Mouse (Mus musculus) heart, adult 18-20 months (tissue): ENCODE results near the gene Lgals8. TPM values are rescaled to one million over a fixed set of nuclear protein-coding genes. Genes with fewer than 3 reads are reported as not detected.
A peak's percentile ranks its signal among the peaks of the same experiment; 100 is the strongest.
"Not testable (repeated sequence)": the region's sequence is repeated elsewhere in the genome, so short reads cannot be mapped to it uniquely, and the experiment has no call there.

Source experiments
- DNase-seq, 2 experiments: peaks; one replicate each; pipeline ENCODE4 v3.0.0; 2021 to 2022; ENCODE audit warnings: mixed read lengths in 1 of 2
- long read RNA-seq, 2 experiments: library from polyadenylated mRNA; stranded (forward); transcript quantifications; one replicate each; pipeline ENCODE4 v2.0.0; 2021
- total RNA-seq, 2 experiments: library from RNA; stranded (reverse); gene quantifications; 2 replicates each; pipeline ENCODE4 v1.2.3; 2021

Gene Lgals8
- 10 to 100 TPM; 33.8 to 40.0 TPM for total RNA-seq
- long read RNA-seq, experiment 1, transcript Lgals8-201 (10 exons, 2,736 nt): minor isoform, 7 of 27 reads
- long read RNA-seq, experiment 1, transcript Lgals8-202 (10 exons, 2,792 nt): major isoform, 13 of 27 reads
- long read RNA-seq, experiment 1, partial matches to known transcripts: 2 of 27 reads
- long read RNA-seq, experiment 1, other reads (novel, unspliced or antisense): 5 of 27 reads
- long read RNA-seq, experiment 2, transcript Lgals8-202 (10 exons, 2,792 nt): major isoform, 7 of 11 reads
- long read RNA-seq, experiment 2, partial matches to known transcripts: 1 of 11 reads
- long read RNA-seq, experiment 2, other reads (novel, unspliced or antisense): 1 of 11 reads

GRCm38 (mm10) chr13:12464844-12465243, at the start of gene Lgals8:
Lgals8 (minus strand) TSS chr13:12464944.
- no peak for DNase-seq

DNA sequence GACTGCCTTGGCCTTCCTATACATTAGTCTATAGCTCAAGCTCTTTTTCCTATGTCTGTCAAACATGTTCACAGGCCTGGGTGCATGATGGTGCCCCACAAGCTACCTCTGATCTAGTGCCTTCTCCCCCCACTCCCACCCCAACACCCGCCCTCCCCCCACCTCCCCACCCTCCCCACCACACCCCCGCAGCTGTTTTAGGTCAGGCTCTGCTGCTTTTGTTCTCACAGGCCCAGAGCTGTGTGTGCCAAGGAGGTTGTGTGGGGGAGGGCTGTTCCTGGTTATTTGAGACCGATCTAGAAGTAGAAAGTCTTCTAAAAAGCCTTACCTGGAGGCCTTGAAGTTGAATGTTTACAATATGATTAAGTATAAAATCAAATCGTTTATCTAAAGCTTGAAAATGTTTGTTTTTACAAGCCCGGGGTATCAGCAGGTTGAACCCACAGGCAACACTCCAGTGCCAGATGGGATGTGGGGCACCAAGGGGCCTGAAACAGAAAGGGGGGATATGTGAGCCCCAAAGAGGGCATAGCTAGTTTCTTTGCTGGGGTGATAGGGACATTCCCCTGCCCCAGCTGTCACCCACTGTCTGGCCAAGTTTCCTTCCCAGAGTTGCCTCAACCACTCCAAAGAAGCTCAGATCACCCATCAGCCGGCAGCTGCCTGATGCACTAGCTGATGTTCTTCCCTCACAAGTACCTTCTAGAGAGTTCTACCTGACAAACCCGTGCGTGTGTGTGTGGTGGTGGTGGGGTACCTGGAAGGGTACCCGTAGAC, 46.6 kb upstream of the Lgals8 start:
- no peak for DNase-seq

DNA sequence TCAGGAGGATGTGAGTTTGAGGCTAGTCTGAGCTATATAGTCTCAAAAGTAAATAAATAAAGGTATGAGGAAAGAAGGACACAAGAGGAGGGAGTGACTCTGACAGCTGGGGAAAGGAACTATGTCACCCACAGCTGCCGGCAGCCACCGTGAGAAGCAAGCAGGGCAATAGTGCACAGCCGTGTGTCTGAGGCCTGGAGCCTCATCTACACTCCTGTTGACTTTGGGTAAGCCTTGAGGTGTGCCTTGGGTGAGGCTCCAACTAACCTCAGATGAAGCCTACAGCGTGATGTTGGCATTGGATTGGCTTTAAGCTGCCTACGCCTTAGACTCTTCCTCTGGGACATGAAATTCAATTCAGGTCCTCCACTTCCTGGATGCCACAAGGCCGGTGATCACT, 45.3 kb upstream of the Lgals8 start:
- DNase-seq: no peak

- DNase-seq: no peak
Observed at GRCm38 (mm10) chr13:12507426-12507825, 42.7 kb upstream of the Lgals8 start.

DNA sequence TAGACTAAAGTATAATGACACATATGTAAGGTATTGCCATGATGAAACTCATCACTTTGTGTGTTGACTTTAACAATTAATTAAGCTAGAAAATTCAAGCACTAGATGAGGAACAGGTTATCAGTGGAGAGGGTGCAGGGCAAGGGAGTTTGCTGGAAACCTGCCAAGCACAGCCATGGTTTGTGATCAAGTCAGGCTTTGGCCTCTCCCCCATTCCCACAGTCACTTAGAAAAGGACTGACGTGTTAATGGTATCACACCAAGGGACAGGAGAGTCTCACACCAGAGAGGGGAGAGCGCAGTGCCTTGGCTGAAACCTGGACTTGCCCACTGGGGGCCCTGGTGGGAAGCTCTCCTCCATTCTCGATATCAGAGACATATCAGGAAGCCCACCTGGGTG, 40.6 kb upstream of the Lgals8 start:
- no peak for DNase-seq

GRCm38 (mm10) chr13:12503238-12503751, 38.6 kb upstream of the Lgals8 start:
- no peak for DNase-seq

GRCm38 (mm10) chr13:12502665-12503237, 38.0 kb upstream of the Lgals8 start:
- DNase-seq: no peak

GRCm38 (mm10) chr13:12499107-12499506, 34.4 kb upstream of the Lgals8 start:
- no peak for DNase-seq

DNA sequence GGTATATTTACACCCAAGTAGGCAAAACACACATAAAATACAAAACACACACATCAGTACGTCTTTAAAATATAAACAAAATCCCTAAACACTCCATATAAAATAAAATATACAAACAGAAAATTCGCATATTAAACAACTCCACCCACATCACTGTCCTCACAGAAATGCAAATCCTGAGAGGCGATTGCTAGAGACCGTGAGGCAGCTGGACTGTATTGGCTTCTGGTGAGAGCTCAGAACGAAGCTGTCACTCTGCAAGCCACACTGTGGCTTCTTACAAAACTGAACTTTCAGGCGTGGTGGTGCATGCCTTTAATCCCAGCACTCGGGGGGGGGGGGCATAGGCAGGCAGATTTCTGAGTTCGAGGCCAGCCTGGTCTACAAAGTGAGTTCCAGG, 33.1 kb upstream of the Lgals8 start:
- DNase-seq: no peak

DNA sequence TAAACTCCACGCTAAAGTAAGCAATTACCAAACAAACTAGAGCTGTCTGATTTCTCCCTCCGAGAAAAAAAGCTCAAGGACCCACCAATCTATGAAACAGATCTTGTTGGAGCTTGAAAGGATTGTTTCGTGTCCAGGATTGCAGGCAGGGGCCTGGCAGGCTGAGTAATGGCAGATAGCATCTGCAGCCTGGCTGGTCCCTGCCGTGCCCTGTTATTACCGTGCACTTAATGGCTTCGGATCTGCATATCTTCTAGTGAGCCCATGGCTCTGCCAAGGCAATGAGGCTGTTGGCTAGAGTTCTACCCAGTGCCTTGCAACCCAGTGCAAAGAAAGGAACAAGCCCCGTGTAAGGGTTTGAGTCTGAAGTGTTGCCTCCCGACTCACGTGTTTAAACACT, 30.0 kb upstream of the Lgals8 start:
- no peak for DNase-seq

DNA sequence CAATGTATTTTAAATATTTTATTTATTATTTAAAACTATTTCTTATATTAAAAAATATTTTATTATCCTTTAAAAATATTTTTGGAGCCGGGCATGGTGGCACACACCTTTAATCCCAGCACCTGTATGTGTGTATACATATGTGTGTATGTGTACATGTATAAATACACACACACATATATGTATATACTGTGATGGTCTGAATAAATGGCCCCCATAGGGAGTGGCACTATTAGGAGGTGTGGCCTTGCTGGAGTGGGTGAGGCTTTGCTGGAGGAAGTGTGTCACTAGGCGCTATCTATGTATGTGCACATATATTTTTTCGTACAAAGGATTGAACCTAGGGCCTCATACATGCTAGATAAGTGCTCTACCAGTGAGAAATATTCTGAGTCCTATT, 27.8 kb upstream of the Lgals8 start:
- no peak for DNase-seq

GRCm38 (mm10) chr13:12485640-12486039, 20.9 kb upstream of the Lgals8 start:
- no peak for DNase-seq

DNA sequence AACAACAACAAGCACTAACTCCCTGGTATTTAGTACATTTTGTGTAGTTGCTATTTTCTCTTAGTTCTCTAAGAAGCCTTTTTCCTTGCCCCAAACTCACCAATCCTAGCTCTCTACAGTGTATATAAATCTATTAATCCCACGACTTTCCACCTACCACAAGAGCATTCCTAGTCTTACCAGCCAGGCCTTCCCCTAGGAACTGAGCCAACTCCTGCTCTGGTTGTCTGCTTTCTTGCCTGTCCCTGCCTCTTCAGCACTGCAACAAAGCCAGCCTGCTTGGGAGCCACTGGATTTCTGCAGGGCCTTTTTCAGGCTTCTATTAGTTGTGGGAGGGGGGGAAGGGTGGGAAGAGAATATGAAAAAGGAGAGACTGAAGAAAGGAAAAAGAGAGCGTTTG, 20.5 kb upstream of the Lgals8 start:
- no peak for DNase-seq

DNA sequence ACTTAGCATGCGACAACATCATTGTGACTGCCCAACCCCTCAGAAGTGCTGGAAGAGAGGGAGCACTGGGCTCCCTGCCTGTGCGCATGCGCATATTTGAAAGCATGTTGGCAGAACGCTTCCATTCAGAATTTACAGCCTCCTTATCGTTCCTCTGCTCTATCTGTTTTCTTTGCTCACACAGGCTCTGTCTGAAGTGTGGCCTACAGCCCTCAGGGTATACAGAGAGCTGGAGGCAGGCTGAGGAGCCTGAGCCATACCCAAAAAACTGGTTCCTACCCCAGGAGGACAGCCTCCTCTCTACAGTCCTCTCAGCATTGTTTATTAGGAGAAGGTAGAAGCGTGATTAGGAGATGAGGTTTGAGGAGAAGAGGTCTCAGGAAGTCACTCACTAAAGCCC, 15.1 kb upstream of the Lgals8 start:
- DNase-seq: no peak

DNA sequence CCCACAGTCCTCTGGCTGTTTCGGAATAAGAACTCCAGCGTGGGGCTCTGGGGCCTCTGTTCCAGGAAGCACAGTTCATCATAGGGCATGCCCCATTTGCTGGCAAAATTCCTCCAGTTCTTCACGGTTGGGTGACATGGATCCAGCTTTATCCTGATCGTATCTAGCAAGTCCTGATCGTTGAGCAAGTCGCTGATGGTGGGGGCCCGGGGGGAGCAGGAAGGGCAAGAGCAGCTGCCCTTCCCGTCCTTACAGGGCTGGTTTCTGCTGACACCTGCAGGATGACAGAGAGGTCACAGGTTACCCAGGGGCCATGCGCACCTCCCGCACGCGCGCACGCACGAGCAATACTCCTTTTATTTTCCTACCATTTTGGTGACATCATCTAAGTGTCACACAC, 13.6 kb upstream of the Lgals8 start:
- no peak for DNase-seq

DNA sequence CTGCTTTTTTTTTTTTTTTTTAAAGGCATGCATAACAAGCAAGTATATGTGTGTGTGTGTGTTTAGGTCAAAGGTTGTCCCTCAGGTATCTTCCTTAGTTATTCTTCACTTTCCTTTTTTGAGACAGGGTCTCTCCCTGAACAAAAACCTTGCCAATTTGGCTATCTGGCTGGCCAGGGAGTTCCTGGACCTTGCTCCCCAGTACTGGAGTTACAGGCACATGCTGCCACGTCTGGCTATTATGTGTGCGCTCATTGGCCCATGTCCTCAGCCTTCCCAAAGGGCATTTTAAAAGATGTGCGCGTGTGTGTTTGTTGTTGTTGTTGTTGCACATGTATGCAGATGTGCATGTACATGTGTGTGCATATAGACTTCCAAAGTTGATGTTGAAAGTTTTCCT, 12.1 kb upstream of the Lgals8 start:
- DNase-seq: no peak

- no peak for DNase-seq
Observed at GRCm38 (mm10) chr13:12475239-12475638, 10.5 kb upstream of the Lgals8 start.

DNA sequence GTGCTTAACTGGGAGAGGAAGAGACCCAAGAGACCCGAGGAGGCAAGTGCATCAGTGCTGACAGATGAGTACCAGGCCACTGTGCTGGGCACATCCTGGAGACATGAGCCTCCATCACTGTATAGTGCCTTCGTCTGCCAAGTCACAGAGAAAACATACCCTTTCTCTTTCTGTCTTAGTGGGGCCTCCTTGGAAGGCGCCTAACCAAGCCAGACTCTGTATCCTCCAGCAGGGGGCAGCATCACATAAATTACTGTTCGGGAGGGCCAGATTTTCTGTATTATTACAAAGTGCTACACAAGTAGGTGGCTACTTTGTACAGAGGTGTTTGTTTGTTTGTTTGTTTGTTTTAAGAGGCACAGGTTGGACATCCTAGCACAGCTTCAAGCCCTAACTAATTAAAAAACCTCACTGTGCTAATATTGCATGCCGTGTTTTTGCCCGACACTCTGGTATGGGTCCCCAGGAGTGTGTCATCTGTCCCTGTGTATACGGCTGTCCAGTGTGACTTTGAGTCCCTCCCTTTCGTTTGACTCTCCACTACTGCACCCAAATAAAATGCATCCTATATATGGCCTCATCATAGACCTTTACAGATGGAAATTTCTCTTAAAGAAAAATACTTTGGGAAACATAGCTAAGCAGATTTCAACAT, 9.1 kb upstream of the Lgals8 start:
- DNase-seq: peak; percentile 65 to 90

DNA sequence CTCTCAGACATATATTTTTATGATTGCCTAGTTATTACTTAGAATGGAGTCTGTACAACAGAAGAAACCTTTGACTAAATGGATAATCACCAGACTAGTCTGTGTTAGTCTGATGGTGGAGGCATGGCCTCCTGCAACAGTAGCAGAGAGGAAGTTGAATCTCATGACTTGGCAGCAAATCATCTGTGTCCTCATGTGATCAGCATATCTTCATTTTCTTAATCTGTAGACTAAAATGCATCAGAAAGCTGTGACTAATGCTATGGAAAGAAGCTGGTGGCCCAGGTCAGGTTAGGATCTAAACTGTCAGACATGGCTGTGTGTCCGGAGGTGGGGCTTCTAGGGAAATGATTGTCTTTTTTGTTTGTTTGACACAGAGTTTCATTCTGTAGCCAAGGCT, 3.7 kb upstream of the Lgals8 start:
- DNase-seq: peak; percentile 24 to 43

GRCm38 (mm10) chr13:12464159-12464558, 585 bp downstream of the Lgals8 start:
- not testable (repeated sequence) for DNase-seq

DNA sequence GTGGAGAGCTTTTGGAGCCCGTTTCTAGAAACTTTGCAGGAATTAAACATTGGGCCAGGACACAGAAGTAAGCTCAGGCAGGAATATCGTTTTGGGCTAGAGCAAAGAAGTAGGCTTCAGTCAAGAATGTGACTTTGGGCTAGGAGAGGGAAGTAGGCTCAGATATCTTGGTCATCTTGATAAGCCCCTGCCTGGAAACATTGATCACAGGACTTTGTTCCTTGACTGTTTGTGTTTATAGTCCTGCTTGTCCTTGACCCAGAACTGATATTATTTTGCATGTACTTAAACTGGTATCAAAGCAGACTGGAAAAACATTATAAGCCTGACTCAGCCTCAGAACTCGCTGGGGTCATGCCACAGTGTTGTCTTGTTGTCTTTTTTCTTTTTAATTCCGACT, 2.1 kb downstream of the Lgals8 start:
- no peak for DNase-seq

DNA sequence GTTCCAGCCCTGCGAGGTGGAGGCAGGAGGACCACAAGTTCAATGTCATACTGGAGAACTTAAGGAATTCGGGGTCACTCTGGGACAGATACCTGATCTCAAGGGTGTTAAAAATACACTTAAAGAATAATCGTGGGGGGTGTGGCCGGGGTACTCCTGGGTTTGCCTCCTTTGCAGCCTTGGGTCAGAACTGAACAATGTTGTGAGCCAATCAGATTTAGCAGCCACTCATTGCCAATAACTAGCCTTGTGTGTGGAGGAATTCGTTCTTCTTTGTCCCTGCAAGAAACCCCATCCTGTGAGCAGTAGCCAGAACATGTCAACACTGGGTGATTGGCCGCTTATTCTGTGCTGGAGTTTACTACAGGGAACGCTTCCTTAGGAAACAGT, 3.0 kb downstream of the Lgals8 start:
- no peak for DNase-seq
